Mouse (Mus musculus) C2C12 (cell line): Measurements from ENCODE around the gene Ormdl3.

Experiments used
- CTCF ChIP-seq: IDR thresholded peaks from one replicate; pipeline ENCODE4 v1.5.1; 2011; ENCODE audit not compliant: control insufficient read depth, insufficient read depth, insufficient read length
- MAX ChIP-seq: IDR thresholded peaks from one replicate; pipeline ENCODE4 v1.6.1; 2011; ENCODE audit warnings: mild to moderate bottlenecking, control low read depth
- MYOD1 ChIP-seq: IDR thresholded peaks from one replicate; pipeline ENCODE4 v1.6.1; 2011; ENCODE audit warnings: low read depth; ENCODE audit not compliant: control insufficient read depth, insufficient read length
- MYOG ChIP-seq: IDR thresholded peaks from one replicate; pipeline ENCODE4 v1.6.1; 2011; ENCODE audit not compliant: control insufficient read depth, insufficient read length; ENCODE audit errors: extremely low read depth
- USF1 ChIP-seq: IDR thresholded peaks from one replicate; pipeline ENCODE4 v1.6.1; 2011; ENCODE audit warnings: low read depth, mild to moderate bottlenecking, control low read depth, moderate library complexity

DNA sequence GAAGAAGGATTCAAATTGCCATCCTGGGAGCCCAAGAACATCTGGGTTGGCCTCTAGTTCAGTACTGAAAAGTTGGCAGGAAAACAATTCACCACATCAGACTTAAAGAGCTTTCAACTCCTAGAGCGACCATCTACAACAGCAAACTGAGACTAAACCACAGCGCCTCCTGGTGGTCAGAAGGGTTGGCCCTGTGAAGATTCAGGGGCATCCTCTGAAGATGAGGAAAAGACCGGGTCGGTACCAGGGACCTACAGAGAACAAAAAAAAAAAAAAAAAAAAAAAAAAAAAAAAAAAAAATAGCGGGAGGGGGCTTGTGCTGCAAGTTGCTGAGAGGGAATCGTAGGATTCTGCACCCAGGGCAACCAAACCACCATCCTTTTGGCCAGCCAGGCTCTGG, 10.2 kb upstream of the Ormdl3 start:
- peak; percentile 43 for TF ChIP-seq CTCF
- no peak for TF ChIP-seq USF1
- TF ChIP-seq MAX = no peak
- TF ChIP-seq MYOG = no peak
- TF ChIP-seq MYOD1 = no peak
